Mouse (Mus musculus) testis, postnatal 14 days (tissue): ENCODE measurements around the gene Cadps.

Experiments used
- DNase-seq: peaks from one replicate; pipeline ENCODE4 v3.0.0; 2021; ENCODE audit warnings: low spot score

Gene Cadps

DNA sequence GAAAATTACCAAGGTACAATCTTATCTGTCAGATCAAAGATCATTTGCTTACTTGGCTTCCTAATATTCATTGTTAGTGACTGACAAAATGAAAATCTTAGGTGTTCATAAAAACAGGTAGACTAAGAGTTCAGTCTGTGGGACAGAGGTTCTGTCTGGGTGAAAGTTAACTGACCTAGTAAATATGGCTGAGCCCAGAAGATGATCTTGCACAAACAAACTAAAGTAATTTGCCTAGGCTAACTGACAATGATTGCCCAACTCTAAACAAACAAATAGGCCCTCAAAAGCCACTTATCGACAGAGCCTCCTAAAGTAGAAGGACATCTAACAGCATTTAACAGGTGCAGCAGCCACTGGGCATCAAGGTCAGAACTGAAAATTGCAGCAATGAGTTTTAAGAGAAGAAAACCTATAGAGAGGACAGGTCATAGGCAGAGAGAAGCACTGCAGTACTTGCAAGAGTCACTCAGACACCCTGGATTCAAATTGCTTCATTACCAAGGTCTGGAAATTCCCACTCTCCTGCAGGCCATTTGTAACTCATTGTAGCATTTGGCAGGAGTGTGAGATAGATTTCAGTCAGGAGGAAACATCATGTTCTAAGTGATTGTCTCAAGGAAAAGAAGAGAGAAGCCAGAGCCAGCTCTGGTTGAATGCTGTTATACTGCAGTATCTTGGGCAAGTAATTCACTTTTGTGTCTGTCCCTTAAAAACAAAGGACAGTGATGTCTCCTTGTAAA lies 100.3 kb downstream of the Cadps start:
- peak; percentile 4 for DNase-seq

DNA sequence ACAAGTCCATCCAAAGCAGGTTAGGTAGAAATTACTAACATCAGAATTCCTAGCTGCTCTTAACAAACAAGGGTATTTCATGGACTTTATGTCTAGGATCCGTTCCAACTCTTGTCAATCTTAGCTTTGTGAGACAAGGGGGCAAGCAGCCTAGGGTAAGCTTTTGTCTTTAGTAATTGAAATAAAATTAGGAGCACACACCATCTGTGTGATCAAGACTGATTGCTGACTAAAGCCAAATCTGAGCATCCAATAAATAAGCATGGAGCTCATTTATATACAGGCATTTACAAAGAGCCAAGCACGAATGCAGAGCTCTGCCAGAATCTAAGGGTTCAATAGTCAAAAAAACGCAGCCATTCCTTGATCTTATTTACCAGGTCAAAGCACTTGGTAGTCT lies 104.1 kb downstream of the Cadps start:
- DNase-seq, result no peak

DNA sequence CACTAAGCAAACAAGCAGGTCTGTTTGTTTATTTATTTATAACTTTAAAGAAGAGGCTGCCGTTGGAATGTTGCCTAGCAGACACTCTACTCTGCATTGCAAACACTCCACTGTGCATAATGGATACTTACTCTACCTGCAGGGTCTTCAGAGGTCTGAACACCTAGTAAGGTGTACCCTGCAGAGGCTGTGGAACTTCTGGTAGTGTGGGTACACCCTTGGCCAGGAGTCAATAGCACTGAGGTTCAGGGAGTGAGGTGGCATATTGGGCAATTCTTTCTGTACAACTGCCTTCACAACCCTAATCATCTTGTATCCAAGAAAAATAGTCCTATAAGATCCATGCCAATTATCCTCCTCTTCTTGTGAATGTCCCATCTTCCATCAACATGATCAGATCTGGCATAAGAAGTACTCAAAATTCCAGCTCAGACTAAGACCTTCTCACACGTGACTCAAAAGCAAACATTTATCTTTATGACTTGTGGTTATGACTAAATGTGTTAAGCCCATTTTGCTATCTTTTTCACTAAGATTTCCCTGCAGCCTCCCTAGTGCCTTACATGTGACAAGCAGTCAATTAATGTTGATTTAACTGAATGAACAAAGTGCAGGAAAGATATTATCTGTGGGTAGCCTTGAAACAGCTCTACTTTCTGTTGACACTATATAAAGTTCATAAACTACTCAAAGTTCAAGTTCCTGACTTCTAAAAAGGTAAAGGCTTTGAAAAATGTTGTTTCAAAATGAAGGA lies 106.8 kb downstream of the Cadps start:
- DNase-seq, result no peak

DNA sequence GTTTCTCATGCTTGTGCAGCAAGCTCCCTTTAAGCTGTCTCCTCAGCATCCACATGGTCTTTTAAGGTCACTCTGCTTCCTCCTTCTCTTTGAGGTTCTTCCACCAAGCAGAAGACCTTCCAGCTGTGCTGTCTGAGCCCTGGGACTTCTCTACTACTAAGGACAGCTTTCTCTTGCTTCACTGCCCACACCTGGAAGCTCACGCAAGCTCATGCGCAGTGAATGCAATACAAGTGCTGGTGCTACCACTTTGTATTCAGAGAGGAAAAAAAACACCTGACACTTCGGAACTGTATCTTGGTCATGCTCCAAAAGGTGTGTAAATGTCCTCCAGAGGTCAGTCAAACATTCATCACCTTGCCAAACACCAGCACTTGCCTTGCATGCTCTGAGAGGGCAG lies 115.5 kb downstream of the Cadps start:
- no peak for DNase-seq

DNA sequence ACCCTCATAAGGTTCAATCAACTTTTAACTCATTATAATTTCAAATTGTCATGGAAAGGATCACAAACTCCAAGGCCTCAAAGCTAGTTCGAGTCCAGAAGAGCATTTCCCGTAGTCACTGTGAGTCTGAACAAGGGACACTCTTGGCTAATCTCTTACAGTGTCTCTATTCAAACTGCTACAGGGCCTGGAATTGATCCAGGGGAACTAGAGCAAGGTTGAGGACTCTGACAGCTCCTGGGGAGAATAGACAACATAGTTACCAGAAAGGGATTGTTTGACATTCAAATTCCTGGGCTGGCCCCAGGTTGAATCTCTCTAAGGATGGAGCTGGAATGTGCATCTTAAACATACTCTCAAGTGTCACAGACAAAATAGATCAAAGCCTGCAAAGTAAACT lies 118.4 kb downstream of the Cadps start:
- no peak for DNase-seq

DNA sequence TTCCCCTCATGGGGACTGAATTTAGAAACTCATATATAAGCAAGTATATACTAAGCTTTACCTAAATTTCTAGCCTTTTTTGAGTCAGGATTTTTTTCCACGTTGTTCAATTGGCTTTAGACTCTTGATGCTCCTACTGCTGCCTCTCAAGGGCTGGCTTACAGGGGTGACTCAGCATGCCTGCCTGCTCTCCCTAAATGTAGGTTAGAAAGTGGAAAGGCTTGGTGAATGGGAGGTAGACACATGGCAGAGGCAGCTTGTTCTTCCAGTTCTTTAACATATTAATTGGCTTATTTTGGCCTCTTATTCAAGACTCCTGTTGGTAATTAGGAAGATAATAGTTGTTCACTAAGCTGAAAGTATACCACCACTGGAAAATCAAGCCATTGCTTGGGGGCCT lies 132.7 kb downstream of the Cadps start:
- DNase-seq, result no peak

DNA sequence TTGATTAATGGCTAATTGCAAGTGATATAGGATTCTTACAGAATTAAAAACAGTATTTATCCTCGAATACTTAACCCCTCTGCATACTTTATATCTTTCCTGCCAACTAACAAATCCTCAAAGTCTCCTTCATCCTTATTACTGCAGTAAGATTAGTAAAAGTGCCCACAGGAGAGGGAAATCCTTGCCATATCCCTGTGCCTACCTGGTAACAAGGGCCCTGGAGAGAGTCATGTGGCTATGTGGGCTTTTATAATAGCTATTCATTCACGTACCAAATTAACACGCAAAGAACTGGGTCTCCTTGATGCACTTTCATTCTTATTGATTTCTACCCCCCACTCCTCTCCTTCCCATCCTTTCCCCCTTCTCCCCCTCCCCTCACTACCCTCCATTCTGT lies 137.9 kb downstream of the Cadps start:
- DNase-seq, result no peak

DNA sequence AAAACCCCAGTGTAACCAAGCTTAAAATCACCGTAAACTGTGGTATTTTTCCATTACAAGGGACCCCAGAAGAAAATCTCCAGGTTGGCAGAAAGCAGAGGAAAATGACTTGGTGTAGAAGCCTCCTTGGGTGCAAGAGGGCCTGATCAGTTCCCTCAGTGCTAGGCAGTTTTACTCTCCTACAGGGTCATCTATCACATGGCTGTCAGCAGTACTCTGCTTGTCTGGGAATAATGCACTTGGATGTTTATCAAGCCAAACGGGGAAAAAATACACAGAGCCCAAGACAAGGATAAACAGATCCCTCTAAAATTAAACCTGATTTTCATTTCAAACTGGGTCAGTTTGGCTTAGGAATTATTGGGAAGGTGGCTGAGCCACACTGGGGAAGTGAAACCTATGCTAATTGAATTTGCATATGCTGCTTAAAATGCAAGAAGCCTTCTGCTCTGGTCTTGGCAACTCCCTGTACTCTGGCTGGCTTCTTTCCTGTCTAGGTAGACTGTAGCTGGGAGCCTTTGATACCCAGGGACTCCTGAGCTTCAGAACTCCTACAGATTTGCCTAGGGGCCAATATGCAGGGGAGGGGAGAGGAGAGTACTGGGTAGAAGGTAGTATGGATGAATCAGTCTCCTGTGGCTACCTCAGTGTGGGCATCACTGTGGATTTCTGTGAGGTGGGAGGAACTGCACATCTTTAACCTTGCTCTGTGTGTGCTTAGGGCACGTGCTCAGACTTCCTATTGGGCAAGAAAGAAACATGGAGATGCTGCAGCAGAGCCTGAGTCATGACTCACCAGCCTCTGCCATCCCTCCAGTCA lies 141.8 kb downstream of the Cadps start:
- no peak for DNase-seq

DNA sequence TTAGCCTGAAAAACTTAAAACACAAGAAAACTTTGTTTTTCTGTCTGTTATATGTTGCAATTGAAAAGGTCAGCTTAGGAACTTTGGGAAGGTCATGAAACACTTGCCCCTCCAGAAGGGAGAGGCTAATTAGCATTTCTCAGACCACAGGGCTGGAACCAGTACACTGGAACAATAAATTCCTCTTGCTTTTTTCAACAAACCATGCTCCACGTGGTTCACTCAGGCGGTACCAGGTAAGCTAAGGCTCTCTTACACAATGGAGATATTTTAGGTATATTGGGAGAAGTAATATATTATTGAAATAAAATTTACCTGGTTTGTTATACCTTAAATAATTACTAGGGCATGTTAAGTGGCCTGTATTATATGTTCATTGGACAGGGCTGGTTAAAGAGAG lies 161.4 kb downstream of the Cadps start:
- DNase-seq, result no peak

DNA sequence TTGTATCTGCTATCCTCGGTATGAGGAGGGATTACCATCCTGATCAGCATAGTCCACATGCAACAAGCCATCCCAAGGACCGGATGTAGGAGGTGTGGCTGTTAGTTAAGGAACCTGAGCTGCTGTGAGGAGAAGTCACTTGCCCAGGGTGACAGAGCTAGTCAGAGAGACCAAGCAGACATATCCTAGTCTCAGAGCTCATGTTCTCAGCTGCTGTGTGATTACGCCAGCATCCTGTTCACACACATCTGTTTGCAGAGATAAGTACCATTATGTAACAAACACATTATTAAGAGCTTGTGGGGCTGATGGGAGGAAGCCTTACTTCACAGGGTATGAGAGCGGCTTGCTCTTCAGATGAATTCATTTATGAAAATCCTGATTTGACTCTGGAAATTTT lies 165.5 kb downstream of the Cadps start:
- DNase-seq, result no peak

DNA sequence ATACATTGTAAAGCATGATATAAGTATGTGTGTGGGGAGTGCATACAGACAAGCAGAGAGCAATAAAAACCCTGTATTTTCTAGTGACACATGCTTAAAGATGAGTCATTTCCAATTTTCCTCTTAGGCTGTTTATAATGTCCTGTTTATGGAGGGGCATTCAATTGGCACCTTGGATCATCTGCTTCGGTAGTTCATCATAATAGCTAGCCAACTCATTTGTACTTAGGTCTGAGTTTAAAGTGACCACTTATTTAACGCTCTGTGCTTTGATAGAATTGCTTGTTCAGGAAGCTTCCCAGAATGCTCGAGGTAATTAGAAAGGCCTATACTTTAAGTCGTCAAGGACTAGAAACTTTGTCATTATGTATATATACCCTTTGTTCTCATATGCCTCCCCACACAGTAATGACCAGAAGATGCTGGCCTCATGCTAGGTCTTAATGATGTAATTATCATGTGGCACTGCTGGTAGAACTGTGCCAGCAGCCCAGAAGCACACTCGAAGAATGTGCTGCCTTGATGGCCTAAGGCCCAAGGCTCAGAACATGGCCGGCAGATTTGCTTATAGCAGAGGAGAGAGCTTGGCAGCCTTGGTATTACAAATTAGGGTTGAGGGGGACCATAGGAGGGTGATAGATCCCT lies 179.9 kb downstream of the Cadps start:
- no peak for DNase-seq

DNA sequence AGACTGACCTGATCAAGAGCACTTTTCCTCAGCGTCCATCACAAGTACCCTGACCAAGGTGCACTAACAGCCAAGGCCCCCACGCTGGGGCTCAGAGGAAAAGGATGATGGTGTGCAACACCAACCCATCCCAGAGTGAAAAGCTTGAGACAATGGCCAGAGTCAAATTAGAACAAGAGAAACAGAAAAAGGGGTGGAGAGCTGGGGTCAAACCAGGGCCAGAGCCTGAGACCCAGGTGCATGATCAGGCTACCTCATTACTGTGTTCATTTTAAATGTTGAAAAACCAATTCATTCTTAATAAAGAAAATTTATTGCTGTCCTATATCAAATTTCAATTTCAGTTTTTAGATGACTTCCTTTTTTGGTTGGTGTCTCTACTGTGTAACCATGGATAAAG lies 184.1 kb downstream of the Cadps start:
- no peak for DNase-seq

DNA sequence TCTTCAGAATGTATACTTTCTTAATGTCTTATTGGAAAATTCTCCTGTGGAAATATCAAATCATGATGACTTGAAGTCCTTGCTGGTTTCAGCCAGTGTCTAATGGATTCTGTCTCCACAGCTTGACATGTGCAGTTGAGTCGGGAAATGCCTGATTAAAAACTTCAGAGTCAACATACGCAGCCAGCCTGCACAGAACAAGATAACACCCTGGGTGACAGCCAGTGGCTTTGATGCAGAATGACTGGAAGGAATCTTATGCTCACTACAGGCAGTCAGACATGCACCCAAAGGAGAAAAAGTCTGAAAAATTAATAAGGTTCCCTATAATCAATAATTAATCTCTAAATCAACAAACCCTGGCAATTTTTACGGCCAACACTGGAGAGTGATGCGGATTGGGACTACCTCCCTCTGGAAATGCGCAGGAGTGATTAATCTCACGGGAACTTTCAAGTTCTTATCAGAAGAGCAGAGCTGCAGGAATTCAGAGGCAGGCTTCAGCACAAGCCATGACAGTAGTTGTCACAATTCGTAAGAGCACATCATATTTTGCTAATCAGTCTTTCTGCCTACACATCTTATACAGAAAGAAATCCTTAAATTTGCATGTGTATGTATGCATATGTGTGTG lies 185.6 kb downstream of the Cadps start:
- DNase-seq, result no peak

DNA sequence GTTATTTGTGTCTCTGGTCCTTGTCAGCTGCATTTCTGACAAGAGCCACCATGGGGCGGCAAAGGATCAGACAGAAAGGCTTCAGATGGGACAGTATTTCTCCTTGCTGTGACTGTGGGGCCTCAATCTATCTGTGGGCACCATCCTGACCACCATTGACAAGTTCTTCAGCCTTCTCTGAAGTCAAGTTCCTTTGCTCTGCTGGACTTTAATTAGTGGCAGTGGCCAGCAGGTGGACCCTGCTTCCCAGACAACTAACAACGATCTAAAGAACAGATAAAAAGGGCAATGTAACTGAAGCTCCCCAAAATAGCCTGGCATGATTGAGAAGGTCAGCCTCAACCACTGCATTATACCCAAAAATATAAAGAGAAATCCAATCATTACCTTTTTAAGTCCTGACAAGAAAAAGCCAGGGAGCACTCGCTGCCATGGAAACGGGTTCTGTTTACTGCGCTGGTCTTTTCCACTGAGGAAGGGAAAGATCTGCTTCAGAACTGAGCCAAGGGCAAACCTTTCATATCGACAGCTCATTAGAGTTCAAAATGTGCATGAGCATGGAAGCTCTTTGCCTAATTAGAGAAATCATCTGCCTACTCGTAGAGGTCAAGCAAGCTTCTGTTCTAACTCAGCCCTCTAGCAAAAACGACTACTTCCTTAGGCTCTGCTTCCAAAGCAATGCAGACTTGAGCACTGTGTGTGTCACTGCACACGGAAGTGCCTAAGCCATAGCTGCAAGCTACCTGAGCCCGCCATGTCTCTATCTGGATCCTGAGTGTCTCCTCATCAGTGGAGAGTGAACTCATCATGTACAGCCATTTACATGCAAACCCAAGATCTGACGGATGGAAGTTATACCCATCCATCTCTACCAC lies 198.4 kb downstream of the Cadps start:
- DNase-seq, result no peak

DNA sequence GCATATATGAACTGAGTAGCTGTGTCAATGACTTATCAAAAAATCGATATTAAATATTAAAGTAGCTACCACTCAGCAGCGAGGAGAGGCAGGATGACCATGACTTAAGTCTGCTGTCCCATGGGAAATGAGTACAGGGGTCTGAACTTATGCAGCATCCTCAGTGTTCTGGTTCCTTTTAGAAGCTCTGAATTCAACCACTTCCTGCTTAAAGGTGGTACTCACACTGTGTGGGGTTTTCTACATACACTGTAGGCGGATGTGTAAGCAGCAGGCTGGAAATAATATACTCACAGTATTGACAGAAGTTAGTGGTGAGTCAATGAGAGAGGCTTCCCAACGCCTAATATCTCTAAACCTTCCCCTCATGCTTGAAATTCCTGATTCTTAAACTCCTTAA lies 215.9 kb downstream of the Cadps start:
- no peak for DNase-seq

DNA sequence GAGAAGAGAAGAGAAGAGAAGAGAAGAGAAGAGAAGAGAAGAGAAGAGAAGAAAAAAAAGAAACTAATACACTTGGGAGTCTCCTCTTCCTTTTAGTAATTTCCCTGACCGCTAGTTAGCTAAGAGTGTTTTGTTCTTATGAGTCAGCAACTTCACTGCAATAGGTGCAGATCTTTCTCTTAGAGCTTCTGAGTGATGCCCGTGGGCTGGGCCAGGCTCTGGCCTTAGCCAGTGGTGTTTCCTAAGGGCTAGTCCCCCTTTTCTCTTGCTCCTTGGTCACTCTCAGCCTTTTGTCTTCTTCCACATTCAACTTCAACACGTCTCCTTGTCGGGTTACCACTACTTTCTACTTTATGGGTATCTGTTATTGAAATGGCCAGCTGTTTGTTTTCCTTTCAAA lies 216.7 kb downstream of the Cadps start:
- no peak for DNase-seq

DNA sequence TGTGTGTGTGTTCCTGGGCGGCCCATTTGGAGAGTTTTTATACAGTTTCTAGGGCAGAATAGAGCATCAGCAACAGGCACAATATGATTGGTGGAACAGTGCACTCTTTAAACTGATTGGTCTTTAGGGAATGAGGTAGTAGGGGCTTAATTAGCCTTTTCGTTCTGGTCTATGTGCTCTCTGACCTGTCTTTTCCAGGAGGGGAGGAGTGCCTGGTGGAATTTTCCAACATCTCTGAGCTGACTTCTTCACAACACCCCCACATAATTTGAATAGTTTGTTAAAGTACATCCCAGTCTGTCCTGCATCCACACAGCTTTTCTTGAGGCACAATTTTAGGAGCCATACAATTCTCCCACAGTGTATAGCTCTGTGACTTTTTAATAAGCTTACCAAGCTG lies 220.8 kb downstream of the Cadps start:
- no peak for DNase-seq

DNA sequence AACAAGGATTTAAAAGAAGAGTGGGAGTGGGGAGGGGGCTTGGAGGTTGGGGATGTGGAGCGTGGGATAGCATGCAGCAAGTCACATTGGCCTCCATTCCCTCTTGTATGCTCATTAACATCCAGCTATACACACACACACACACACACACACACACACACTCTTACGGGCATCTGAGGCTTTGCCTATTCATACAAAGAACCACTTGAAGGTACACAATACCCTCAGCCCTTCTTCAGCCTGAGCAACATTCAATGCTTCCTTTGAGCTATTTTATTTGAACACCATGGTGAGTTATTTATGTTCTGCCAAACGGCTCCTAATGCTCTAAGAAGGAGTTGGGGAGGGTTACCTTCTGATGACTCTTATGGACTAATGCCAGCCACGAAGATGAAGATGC lies 227.6 kb downstream of the Cadps start:
- no peak for DNase-seq

DNA sequence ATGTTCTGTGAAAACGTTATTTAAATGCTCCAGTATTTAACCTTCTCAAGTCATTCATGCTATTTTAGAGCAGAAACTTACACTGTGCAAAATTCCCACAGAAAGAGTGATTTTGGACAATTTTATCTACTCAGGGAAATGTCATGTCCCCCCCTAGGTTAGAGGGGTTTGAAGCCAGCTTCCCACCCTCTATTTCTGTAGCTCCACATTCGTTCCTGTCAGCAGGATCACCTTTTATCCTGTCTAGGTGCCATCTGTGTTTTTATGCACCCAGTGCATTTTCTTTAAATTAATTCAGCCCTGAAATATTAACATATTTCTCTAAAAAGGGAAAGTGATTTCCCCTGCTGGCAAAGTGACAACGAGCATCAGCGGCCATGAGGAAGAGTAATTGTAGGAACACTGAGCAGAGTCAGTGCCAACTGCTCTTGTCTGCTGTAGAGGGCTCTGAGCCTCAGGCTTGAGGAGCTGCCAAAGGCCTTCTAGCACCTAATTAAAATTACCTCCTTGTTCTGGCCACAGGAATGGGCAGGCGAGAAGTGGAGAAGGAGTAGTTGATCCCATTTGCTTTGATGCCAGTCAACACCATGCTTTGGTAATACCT lies 230.3 kb downstream of the Cadps start:
- DNase-seq, result no peak

DNA sequence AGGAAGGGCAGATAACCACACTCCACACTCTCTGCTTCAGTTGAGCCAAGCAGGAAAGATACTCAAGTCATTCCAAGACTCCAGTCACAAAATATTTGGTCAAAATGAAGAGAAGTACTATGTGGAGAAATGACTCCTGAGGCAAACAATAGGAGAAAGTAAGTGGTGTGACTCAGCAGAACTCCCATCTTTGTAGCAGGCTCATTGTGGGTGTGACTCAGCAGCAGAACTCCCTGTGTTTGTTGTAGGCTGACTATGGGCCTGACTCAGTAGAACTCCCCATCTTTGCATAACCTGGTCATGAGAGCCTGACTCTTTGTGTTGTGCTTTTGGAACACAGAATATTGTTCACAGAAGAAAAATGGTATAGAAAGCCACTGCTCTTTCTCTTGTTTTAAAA lies 231.1 kb downstream of the Cadps start:
- DNase-seq, result no peak

DNA sequence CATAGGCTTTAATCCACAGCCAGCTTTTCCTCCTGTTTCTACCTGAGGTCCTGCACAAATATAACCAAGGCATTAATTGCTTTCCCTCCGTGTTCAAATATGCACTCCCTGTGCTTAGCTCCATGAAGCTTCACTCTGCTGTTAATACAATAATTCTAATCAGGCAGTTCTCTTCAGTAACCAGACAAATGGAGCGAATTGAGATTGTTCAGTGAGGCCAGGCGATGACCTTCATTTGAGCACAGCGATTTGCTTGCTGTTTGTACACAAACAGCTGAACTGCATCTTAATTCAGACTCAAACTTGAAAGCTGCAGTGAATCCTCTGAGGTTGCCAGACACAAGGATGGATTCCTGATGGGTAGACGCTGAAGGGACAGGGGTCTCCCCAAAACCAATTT lies 239.3 kb downstream of the Cadps start:
- DNase-seq, result no peak
